14 mouse cellular contexts compared by ENCODE assay signal in genomic region chr5:113196916-113197794, GRCm38 (mm10). TPM values are rescaled to one million over a fixed set of nuclear protein-coding genes. Genes with fewer than 3 reads are reported as not detected.
DNase-seq lines count a peak whose midpoint lies in the region; ATAC-seq and TF ChIP-seq lines count a peak whose summit lies in the region.
"Had no signal": no experiment of that assay in that cellular context is flagged by ENCODE, and none has a peak within 500 bp of the region (broad histone marks: within the 10 kb centered on the region; RNA-seq: fewer than 3 reads in every experiment).

No protein-coding gene starts in this region.

- no peak for DNase-seq in kidney, adult 9 months
- DNase-seq in testis, postnatal 10 days (ENCODE audit: low spot score) = no peak
- no peak for DNase-seq in intestine, embryonic 14.5 days (ENCODE audit: low spot score)
- DNase-seq in adrenal gland, adult 2 months = no peak
- DNase-seq in layer of hippocampus, postnatal 25 days (ENCODE audit: extremely low spot score in 1 of 2, low spot score in 1 of 2) = no peak
- no peak for DNase-seq in left cerebral cortex, adult 9 months (ENCODE audit: low spot score in 2 of 2)
- DNase-seq: adrenal gland, adult 8-10 months; cerebellum, postnatal 14 days; gastrocnemius, postnatal 25 days; right cerebral cortex, postnatal 25 days; thymus, postnatal 25 days had no signal

- TF ChIP-seq POLR2A in testis, adult 2 months (IDR thresholded peaks at IDR 0.05; ENCODE audit: control insufficient read depth, low read depth, low read length) = no peak

- H3K4me1 ChIP-seq in kidney, embryonic 15.5 days = peaks cover 48% of the 10 kb centered on the region
- peaks cover 11% of the 10 kb centered on the region for H3K4me1 ChIP-seq in testis, adult 2 months (ENCODE audit: control insufficient read depth, insufficient read depth, low read length)
- 0 out of 2 replicates have a peak, but pooled peaks cover 8% of the 10 kb centered on the region for H3K4me1 ChIP-seq in intestine, embryonic 14.5 days (replicated peaks; ENCODE audit: control insufficient read depth, insufficient read depth, low read length)

- no peaks in the 10 kb centered on the region for H3K36me3 ChIP-seq in kidney, embryonic 15.5 days
- H3K36me3 ChIP-seq in testis, adult 2 months (ENCODE audit: control insufficient read depth, insufficient read depth, low read length) = no peaks in the 10 kb centered on the region
- H3K36me3 ChIP-seq in intestine, embryonic 14.5 days (ENCODE audit: control insufficient read depth, insufficient read depth, low read length) = no peaks in the 10 kb centered on the region

- H3K27ac ChIP-seq in kidney, embryonic 15.5 days = peak overlapping the region; percentile 74
- H3K27ac ChIP-seq in testis, adult 2 months (ENCODE audit: control insufficient read depth, insufficient read depth, low read depth, low read length) = peak overlapping the region; percentile 35; the same call in 1 of the 2 replicates
- peak overlapping the region; percentile 20; the same call in 1 of the 2 replicates for H3K27ac ChIP-seq in intestine, embryonic 14.5 days (ENCODE audit: low read depth)

- TF ChIP-seq CTCF in testis, adult 2 months (IDR thresholded peaks at IDR 0.05; ENCODE audit: control insufficient read depth, insufficient read depth, insufficient replicate concordance, low read depth, low read length) = no peak

- 44% methylated on average over 9 of the region's 9 CpGs for WGBS in kidney, embryonic 15.5 days
- WGBS in intestine, embryonic 14.5 days = 34% methylated on average over 9 of the region's 9 CpGs

- H3K4me2 ChIP-seq in kidney, embryonic 15.5 days = no peak overlapping the region
- no peak overlapping the region for H3K4me2 ChIP-seq in intestine, embryonic 14.5 days (ENCODE audit: low read length)

- no peak overlapping the region for H3K9ac ChIP-seq in kidney, embryonic 15.5 days
- H3K9ac ChIP-seq in intestine, embryonic 14.5 days (ENCODE audit: low read length) = no peak overlapping the region

- no peak overlapping the region for H3K4me3 ChIP-seq in kidney, embryonic 15.5 days (replicated peaks)
- H3K4me3 ChIP-seq in testis, adult 2 months (ENCODE audit: control insufficient read depth, low read depth, low read length) = no peak overlapping the region
- H3K4me3 ChIP-seq in intestine, embryonic 14.5 days (ENCODE audit: low read depth, low read length) = no peak overlapping the region

- no peaks in the 10 kb centered on the region for H3K27me3 ChIP-seq in kidney, embryonic 15.5 days
- no peaks in the 10 kb centered on the region for H3K27me3 ChIP-seq in testis, adult 2 months (ENCODE audit: control insufficient read depth, insufficient read depth, low read length)
- no peaks in the 10 kb centered on the region for H3K27me3 ChIP-seq in intestine, embryonic 14.5 days (replicated peaks; ENCODE audit: control insufficient read depth, insufficient read depth, low read length)

- 0 out of 2 replicates have a peak, but pooled peaks have one; percentile 33 for ATAC-seq in kidney, embryonic 15.5 days (replicated peaks; ENCODE audit: low FRiP score)
- no peak for ATAC-seq in intestine, embryonic 14.5 days (replicated peaks; ENCODE audit: low FRiP score, low TSS enrichment, low read depth)

- H3K9me3 ChIP-seq in kidney, embryonic 15.5 days (replicated peaks) = no peaks in the 10 kb centered on the region
- no peaks in the 10 kb centered on the region for H3K9me3 ChIP-seq in intestine, embryonic 14.5 days (ENCODE audit: control insufficient read depth, low read length)

RNA-seq across cellular contexts. Expression of gene 2900026A02Rik, which starts 23.9 kb away (rescaled TPM):
- 7.0 and 7.5 TPM in 2 replicates for polyA plus RNA-seq in kidney, embryonic 15.5 days (2015; fragmentation: Nextera tagmentation; extraction: Ambion mirVana)
- 2.1 and 2.2 TPM in 2 replicates for polyA plus RNA-seq in testis, adult 2 months (2012; rRNA removed)
- polyA plus RNA-seq in intestine, embryonic 14.5 days (2014; fragmentation: Nextera tagmentation; extraction: Ambion mirVana) = 6.9 TPM in 2 replicates
- 10 to 100 TPM; 11.5 to 17.8 TPM for total RNA-seq in adrenal gland, adult 2 months (2021)
- 11.0 and 12.4 TPM in 2 replicates for polyA plus RNA-seq in adrenal gland, adult 2 months (2012; rRNA removed)
- total RNA-seq in layer of hippocampus, postnatal 25 days (2021) = 10 to 100 TPM; 61.2 to 64.5 TPM

RNA-seq across cellular contexts. Expression of gene Tmem211, which starts 29.6 kb away (rescaled TPM):
- polyA plus RNA-seq in kidney, embryonic 15.5 days (2015; fragmentation: Nextera tagmentation; extraction: Ambion mirVana) = 0.19 TPM in 1 of 2 replicates, not detected in the other
- not detected in 2 replicates for polyA plus RNA-seq in testis, adult 2 months (2012; rRNA removed)
- polyA plus RNA-seq in intestine, embryonic 14.5 days (2014; fragmentation: Nextera tagmentation; extraction: Ambion mirVana) = not detected in 2 replicates
- not detected for total RNA-seq in adrenal gland, adult 2 months (2021)
- polyA plus RNA-seq in adrenal gland, adult 2 months (2012; rRNA removed) = not detected in 2 replicates
- total RNA-seq in layer of hippocampus, postnatal 25 days (2021) = not detected
- total RNA-seq: adrenal gland, adult 8-10 months; gastrocnemius, postnatal 25 days; left cerebral cortex, adult 8-10 months had no signal

Comparison
In these comparisons a context has a peak if more than half of its experiments do, and no peak if none do; other contexts are left out.
1. H3K27ac ChIP-seq: peak in every context shown above with its lines; median percentile 74 in kidney, embryonic 15.5 days; 35 in testis, adult 2 months; 20 in intestine, embryonic 14.5 days.